Mouse (Mus musculus): ENCODE measurements around the gene Sox5. TPM values are rescaled to one million over a fixed set of nuclear protein-coding genes. Genes with fewer than 3 reads are reported as not detected.
A peak's percentile ranks its signal among the peaks of the same experiment; 100 is the strongest.

The Sox5 gene
- polyA plus RNA-seq, 1 experiment from 2014 or later, result 38.9 TPM

DNA sequence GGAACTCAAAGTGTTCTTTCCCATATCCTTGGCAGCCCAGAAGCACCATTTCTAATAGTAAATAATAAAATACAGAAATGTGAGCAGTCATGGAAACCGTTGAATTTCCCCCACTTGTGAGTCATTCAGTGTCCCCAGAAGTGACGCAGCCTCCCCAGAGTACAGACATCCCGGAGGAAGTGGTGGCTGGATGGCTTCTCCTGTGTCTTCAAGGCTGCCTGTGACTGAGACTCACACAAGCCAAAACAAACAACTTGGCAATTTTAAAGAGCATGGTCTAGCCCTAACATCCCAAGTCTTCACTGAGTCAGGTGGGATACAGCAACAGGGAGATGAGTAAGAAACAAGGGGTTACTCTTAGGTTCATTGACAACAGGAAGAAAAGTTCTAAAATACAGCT, 511.5 kb downstream of the Sox5 start:
- H3K27ac ChIP-seq (replicated peaks), result no peak overlapping the region
- H3K4me2 ChIP-seq, result no peak overlapping the region
- H3K4me1 ChIP-seq (replicated peaks), result no peaks in the 10 kb centered on the region
- no peak for ATAC-seq (ENCODE audit: low FRiP score, low read depth)
- no peaks in the 10 kb centered on the region for H3K27me3 ChIP-seq
- H3K36me3 ChIP-seq, result no peaks in the 10 kb centered on the region
- 91% methylated on average over 3 of the region's 3 CpGs for WGBS
- no peak overlapping the region for H3K9ac ChIP-seq
- H3K4me3 ChIP-seq, result no peak overlapping the region
- H3K9me3 ChIP-seq, result no peaks in the 10 kb centered on the region

DNA sequence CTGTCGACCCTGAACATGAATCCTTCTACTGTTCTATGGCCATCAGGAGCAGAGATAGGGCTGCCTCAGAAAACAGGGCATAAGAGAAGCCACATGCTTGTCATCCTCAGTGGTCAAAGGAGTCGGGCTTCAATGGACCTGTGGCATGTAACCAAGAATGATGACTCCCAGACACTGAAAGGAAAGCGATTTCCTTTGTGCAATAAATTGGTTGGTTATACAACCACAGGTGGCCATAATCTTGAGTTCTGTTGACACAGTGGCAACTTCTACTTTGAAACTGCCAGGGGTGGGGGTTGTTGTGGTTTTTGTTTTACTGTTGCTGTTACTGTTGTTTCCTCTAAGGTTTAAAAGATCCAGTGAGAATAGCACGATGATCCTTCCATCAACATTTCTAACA, 512.1 kb downstream of the Sox5 start:
- no peak overlapping the region for H3K4me3 ChIP-seq
- H3K9me3 ChIP-seq, result no peaks in the 10 kb centered on the region
- H3K36me3 ChIP-seq, result no peaks in the 10 kb centered on the region
- ATAC-seq (ENCODE audit: low FRiP score, low read depth), result no peak
- H3K4me1 ChIP-seq (replicated peaks), result peaks cover under 1% of the 10 kb centered on the region; the same call in 1 of the 2 replicates
- 72% methylated on average over 4 of the region's 4 CpGs for WGBS
- H3K27me3 ChIP-seq, result no peaks in the 10 kb centered on the region
- no peak overlapping the region for H3K27ac ChIP-seq (replicated peaks)
- H3K4me2 ChIP-seq, result no peak overlapping the region
- H3K9ac ChIP-seq, result no peak overlapping the region

DNA sequence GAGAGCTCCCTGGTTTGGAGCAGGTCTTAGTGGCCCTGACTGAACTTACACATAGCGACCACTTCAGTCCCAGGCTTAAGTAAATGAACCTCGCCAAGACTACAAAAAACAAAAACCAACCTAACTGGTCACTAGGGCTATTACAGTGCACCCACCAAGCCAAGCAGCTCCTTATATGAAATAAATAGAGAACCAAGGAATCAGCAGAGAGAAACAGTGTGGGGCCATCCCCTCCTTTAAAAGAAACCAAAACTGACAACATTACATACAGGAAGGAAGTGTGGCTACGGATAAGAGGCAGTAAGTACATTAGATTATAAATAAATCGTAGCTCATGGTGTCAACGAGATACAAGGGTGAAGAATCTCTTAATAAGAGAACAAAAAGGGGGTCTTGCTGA, 516.0 kb downstream of the Sox5 start:
- no peaks in the 10 kb centered on the region for H3K27me3 ChIP-seq
- H3K4me2 ChIP-seq, result no peak overlapping the region
- no peaks in the 10 kb centered on the region for H3K9me3 ChIP-seq
- no peak for ATAC-seq (ENCODE audit: low FRiP score, low read depth)
- H3K36me3 ChIP-seq, result no peaks in the 10 kb centered on the region
- no peak overlapping the region for H3K4me3 ChIP-seq
- 87% methylated on average over 5 of the region's 5 CpGs for WGBS
- no peak overlapping the region for H3K27ac ChIP-seq (replicated peaks)
- H3K4me1 ChIP-seq (replicated peaks), result peaks cover 6% of the 10 kb centered on the region; the same call in 1 of the 2 replicates
- no peak overlapping the region for H3K9ac ChIP-seq

DNA sequence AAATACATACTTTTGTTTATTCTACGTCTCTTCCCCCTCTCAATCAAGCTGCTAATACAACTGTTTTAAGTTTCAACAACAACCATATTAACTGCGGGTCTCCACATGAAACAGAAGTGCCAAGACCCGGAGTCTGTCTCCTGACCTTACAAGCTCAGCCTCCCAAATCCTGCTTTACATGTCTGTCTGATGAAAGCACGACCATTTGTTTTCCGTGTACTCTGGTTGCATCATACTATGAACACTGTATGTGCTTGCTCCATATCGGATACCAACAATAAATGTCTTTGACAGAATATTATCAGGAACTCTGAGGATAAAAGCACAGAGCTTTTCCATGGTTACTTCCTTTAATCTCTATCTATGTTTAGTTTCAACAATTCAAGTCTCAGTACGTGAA, 516.8 kb downstream of the Sox5 start:
- Histone ChIP-seq H3K4me1 (replicated peaks) (peaks cover 6% of the 10 kb centered on the region; the same call in 1 of the 2 replicates), H3K9ac (no peak overlapping the region), H3K4me3 (no peak overlapping the region), H3K36me3 (no peaks in the 10 kb centered on the region), H3K27me3 (no peaks in the 10 kb centered on the region), H3K4me2 (no peak overlapping the region), H3K27ac (replicated peaks) (no peak overlapping the region), H3K9me3 (no peaks in the 10 kb centered on the region)
- no peak for ATAC-seq (ENCODE audit: low FRiP score, low read depth)
- WGBS, result 80% methylated on average over 7 of the region's 7 CpGs

DNA sequence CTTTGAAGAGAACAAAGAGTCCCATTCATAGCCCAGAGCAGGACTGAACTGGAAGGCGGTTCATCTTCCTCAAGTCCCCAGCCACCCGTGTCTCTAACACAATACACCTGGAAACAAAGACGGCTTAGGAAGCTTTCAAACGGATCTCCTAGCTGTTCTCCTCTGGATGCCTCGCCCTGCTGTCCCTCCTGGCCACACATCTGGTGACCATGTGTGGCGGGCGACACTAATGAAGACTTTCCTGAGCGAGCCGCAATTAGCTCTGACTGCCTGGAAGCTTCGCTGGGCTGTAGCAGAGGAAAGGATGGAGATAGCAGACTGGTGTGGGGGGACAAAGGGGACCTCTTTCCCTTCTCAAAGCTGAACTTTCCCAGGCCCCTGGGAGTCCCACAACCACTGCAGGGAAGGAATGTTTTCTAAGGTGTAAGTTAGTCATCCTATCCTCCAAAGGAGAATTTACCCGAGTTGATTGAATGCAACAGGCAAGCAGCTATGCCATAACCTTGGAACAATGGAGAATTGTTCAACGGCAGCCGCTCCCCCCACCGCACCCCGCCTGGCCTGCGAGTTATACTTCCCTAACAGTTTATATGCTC, 517.4 kb downstream of the Sox5 start:
- Histone ChIP-seq H3K27me3 (no peaks in the 10 kb centered on the region), H3K9me3 (no peaks in the 10 kb centered on the region), H3K9ac (no peak overlapping the region), H3K27ac (replicated peaks) (no peak overlapping the region), H3K4me3 (no peak overlapping the region), H3K36me3 (no peaks in the 10 kb centered on the region), H3K4me2 (peak overlapping the region; percentile 16; the same call in 1 of the 2 replicates), H3K4me1 (replicated peaks) (peaks cover 6% of the 10 kb centered on the region; the same call in 1 of the 2 replicates)
- WGBS, result 21% methylated on average over 16 of the region's 16 CpGs
- ATAC-seq (ENCODE audit: low FRiP score, low read depth), result no peak

DNA sequence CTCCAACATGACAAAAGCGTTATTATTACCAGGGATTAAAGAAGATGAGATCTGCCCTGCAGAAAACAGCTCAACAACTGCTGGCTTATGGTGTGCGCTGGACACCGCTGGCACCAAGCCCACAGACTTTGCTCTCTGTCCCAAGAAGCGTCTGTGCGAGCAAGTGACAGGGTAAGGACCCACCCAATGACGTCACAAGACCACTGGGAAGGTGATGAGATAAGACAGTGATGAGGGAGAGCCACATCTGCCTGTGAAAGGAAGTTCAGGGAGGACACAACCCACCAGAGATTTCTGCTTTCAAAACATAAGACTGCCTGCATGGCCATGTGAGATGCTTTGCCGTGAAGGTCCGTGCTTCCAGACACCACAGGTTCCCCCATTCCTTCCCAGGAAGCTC, 525.3 kb downstream of the Sox5 start:
- no peak for ATAC-seq (ENCODE audit: low FRiP score, low read depth)
- Histone ChIP-seq H3K4me1 (replicated peaks) (peaks cover 5% of the 10 kb centered on the region), H3K4me3 (no peak overlapping the region), H3K9ac (no peak overlapping the region), H3K36me3 (no peaks in the 10 kb centered on the region), H3K27ac (replicated peaks) (no peak overlapping the region), H3K27me3 (no peaks in the 10 kb centered on the region), H3K9me3 (no peaks in the 10 kb centered on the region), H3K4me2 (no peak overlapping the region)
- 73% methylated on average over 8 of the region's 8 CpGs for WGBS

DNA sequence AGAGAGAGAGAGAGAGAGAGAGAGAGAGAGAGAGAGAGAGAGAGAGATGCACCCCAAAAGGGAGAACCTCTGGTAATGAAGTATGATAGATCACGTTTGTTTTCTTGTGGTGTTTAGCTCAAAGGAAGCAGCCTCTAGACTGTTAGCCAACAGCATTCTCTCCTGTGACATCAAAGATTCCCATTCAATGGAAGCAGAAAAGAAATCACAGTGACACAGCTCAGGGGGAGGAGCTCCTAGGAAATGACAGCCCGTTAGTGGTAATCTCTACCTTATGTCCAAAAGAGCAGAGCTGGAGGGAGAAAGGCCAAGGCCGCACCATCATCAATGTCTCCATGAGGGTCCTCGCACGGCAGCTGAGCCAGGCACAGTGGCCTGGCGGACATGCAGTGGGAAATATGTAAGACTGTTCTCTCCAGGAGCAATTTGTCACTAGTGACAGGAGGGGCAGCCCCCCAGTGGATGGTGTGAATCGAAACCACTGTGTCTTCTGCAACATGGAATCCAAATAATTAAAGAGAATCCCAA, 529.5 kb downstream of the Sox5 start:
- Histone ChIP-seq H3K27ac (replicated peaks) (no peak overlapping the region), H3K4me1 (replicated peaks) (peaks cover 14% of the 10 kb centered on the region), H3K27me3 (no peaks in the 10 kb centered on the region), H3K4me2 (no peak overlapping the region), H3K9ac (no peak overlapping the region), H3K9me3 (no peaks in the 10 kb centered on the region), H3K36me3 (no peaks in the 10 kb centered on the region), H3K4me3 (no peak overlapping the region)
- 23% methylated on average over 7 of the region's 7 CpGs for WGBS
- ATAC-seq (ENCODE audit: low FRiP score, low read depth), result no peak; the same call in 1 of the 2 replicates

DNA sequence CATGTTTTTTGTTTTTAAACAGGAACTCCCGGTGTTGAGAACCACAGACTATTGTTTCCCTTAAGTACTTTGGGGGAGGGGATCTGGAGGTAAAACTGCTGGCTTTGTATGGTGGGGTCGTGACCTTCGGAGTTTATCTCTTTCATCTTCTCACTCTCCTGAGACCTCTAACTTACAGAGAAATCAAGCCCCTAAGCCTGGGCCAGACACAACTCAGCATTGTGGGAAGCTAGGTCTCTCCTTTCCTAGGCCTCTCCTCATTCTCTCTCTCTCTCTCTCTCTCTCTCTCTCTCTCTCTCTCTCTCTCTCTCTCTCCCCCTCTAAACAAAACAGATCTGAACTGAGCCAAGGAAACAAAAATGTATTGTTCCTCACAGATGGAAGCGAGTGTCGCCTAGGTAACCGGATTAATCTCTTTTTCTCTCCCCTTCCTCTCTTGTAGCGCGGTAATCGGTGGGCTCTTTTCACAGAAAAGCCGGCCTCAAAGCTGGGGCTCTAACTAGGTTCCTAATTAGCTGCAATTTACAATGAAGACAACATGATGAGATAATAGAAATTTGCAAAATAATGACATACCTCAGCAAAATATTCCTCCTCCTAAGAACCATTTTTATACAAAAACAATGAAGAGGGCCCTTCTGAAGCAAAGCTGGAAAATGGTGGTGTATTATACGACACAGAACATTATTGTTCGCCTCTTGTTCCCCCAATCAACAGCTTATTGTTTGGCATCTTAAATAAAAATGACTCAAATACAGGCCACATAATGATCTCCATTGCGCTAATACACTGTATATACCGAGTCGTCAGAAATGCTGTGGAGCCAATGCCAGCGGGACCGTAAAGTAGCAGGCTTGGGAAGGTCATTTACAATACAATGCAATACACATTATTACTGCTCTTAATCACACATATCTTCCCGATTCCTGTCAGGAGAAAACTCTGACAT, 530.3 kb downstream of the Sox5 start:
- Histone ChIP-seq H3K4me3 (no peak overlapping the region), H3K4me1 (replicated peaks) (peaks cover 14% of the 10 kb centered on the region), H3K4me2 (no peak overlapping the region), H3K36me3 (no peaks in the 10 kb centered on the region), H3K9ac (no peak overlapping the region), H3K9me3 (no peaks in the 10 kb centered on the region), H3K27ac (replicated peaks) (no peak overlapping the region), H3K27me3 (no peaks in the 10 kb centered on the region)
- ATAC-seq (ENCODE audit: low FRiP score, low read depth), result peak; percentile 67; the same call in 1 of the 2 replicates
- WGBS, result 14% methylated on average over 18 of the region's 18 CpGs

DNA sequence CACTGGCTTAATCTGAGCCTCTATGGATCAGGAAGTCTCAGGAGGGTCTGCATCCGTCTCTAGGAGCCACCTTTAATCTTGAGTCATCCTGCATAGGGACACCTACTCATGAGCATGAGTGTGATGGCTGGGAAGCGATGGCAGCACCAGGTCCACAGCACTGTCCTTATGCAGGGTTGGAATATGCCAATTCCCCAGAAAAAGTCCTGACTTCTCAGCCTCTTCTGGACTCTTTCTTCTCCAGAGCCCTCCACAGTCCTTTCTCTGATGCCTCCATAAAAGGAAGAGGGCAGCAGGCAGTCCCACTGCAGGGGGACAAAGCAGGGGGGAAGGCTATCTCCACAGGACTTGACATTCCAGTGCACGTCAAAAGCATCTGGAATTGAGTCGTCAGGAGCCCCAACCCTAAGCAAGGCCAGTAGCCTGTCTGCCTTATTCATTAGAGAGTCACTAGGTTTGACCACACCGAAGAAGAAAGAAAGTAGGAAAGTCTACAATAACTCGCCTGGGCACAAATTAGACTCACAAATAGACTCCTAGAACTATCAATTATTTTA, 531.1 kb downstream of the Sox5 start:
- Histone ChIP-seq H3K9ac (no peak overlapping the region), H3K27ac (replicated peaks) (no peak overlapping the region)

DNA sequence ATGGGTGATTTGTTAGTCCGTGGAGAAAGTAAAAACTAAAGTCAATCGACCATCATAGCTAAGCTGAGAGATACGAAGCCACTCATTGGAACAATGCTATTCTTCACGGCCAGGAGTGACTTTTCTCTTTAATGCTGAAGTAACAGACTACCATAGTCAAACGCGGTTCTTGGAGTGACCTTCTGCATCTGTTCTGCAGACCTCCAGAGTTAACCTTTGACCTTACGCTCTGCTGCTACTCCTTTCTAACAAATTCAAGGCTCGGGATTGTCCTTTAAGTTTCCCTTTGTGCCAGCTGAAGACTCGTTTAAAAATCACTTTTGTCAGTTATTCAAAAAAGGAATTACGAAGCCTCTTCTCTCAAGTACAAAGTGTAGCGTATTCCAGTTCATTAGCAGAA, 545.2 kb downstream of the Sox5 start:
- Histone ChIP-seq H3K9ac (no peak overlapping the region), H3K27ac (replicated peaks) (no peak overlapping the region), H3K27me3 (no peaks in the 10 kb centered on the region), H3K36me3 (no peaks in the 10 kb centered on the region), H3K4me3 (no peak overlapping the region), H3K4me2 (no peak overlapping the region), H3K4me1 (replicated peaks) (no peaks in the 10 kb centered on the region), H3K9me3 (no peaks in the 10 kb centered on the region)
- no peak for ATAC-seq (ENCODE audit: low FRiP score, low read depth)
- WGBS, result 57% methylated on average over 11 of the region's 11 CpGs

More for the DNA sequence above, 531.1 kb downstream of the Sox5 start:
- Histone ChIP-seq H3K36me3 (no peaks in the 10 kb centered on the region), H3K4me1 (replicated peaks) (peaks cover 14% of the 10 kb centered on the region), H3K27me3 (no peaks in the 10 kb centered on the region), H3K4me3 (no peak overlapping the region), H3K9me3 (no peaks in the 10 kb centered on the region), H3K4me2 (no peak overlapping the region)
- no peak for ATAC-seq (ENCODE audit: low FRiP score, low read depth)
- WGBS, result 37% methylated on average over 6 of the region's 6 CpGs

DNA sequence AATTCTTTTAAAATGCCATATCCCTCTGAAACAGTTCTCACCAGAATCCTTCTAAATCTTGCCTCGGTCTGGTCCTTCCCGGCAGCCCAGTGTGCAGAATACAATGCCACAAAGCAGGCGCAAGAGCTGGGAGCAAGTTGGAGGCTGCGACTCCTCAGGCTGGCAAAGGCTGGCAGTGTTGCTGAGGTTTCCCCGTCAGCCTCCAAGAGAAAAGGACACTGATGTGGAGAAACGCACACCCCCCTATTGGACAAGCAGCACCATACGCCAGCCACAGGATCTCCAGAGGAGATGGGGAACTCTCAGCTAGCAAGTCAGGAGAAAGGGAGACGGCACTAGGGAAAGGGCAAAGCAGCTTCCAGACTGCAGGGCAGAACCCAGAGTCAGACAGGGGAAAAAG, 577.8 kb downstream of the Sox5 start:
- ATAC-seq (ENCODE audit: low FRiP score, low read depth), result peak; percentile 66; the same call in 1 of the 2 replicates
- WGBS, result 23% methylated on average over 8 of the region's 8 CpGs
- H3K4me1 ChIP-seq (replicated peaks), result peaks cover 31% of the 10 kb centered on the region
- H3K9me3 ChIP-seq, result no peaks in the 10 kb centered on the region
- H3K9ac ChIP-seq, result no peak overlapping the region
- no peak overlapping the region; the same call in 1 of the 2 replicates for H3K4me3 ChIP-seq
- no peaks in the 10 kb centered on the region for H3K27me3 ChIP-seq
- H3K27ac ChIP-seq (replicated peaks), result peak overlapping the region; percentile 25; the same call in 1 of the 2 replicates
- H3K36me3 ChIP-seq, result no peaks in the 10 kb centered on the region
- peak overlapping the region; percentile 37 for H3K4me2 ChIP-seq

DNA sequence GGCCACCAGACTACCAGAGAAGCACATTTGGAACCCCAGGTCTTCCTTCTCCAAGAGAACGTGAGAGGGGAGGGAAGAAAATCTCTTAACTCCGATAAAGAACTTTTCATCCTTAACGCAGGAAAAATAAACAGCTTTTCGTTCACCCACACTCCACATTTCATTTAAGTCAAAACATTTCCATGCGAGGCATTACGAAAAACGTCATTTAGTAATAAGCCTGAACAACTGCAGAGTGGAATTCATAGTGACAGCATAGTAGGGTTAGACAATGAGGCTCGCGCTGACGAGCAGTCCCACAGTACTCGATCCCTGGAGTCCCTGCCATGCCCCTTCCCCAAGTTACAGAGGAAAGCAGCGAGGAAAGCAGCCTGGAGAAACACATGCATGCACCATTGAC, 578.8 kb downstream of the Sox5 start:
- Histone ChIP-seq H3K4me1 (replicated peaks) (peaks cover 24% of the 10 kb centered on the region), H3K36me3 (no peaks in the 10 kb centered on the region), H3K27me3 (no peaks in the 10 kb centered on the region), H3K27ac (replicated peaks) (no peak overlapping the region), H3K4me2 (peak overlapping the region; percentile 37), H3K9me3 (no peaks in the 10 kb centered on the region), H3K4me3 (0 out of 2 replicates have a peak overlapping the region, but pooled peaks have one; percentile 2), H3K9ac (no peak overlapping the region)
- no peak for ATAC-seq (ENCODE audit: low FRiP score, low read depth)
- whole genome bisulfite sequencing, result 45% methylated on average over 12 of the region's 12 CpGs

All from hindbrain, embryonic 15.5 days (tissue).